ENCODE assay signal across 23 mouse cellular contexts in the genomic region with DNA sequence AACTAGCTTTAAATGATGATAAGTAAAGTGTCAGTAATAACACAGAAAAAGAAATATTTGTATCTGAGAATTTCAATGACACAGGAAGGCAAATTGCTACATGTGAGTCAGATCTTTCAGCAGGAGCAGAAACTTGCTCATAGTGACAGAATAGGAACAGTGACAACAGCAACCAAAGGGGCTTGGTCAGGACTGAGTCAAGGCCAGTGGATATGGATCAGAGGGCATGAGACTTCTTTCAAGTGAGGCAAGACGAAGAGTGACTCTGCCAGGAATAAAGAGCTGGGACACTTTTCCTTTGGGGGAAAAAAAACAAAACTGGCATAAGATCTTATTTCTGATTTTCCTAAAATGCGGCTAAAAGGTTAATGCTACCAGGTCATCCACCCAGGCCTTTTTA. TPM values are rescaled to one million over a fixed set of nuclear protein-coding genes. Genes with fewer than 3 reads are reported as not detected.
DNase-seq lines count a peak whose midpoint lies in the region; ATAC-seq lines count a peak whose summit lies in the region.
"Had no signal": no experiment of that assay in that cellular context is flagged by ENCODE, and none has a peak within 500 bp of the region (broad histone marks: within the 10 kb centered on the region; RNA-seq: fewer than 3 reads in every experiment).

No protein-coding gene starts in this region.

- no peak for ATAC-seq in liver, embryonic 11.5 days (replicated peaks; ENCODE audit: low FRiP score)
- ATAC-seq: forebrain, embryonic 13.5 days; forebrain, embryonic 16.5 days; hindbrain, embryonic 16.5 days; intestine, embryonic 16.5 days had no signal

- no peaks in the 10 kb centered on the region for H3K27me3 ChIP-seq in liver, embryonic 11.5 days (replicated peaks; ENCODE audit: control insufficient read depth, insufficient read depth, low read length)
- H3K27me3 ChIP-seq: forebrain, embryonic 13.5 days; hindbrain, embryonic 13.5 days had no signal

- no peak overlapping the region for H3K9ac ChIP-seq in liver, embryonic 11.5 days (ENCODE audit: low read depth, low read length)
- H3K9ac ChIP-seq: forebrain, embryonic 13.5 days; hindbrain, embryonic 13.5 days had no signal

- H3K27ac ChIP-seq in liver, embryonic 11.5 days (ENCODE audit: low read depth, low read length): no peak overlapping the region
- H3K27ac ChIP-seq: forebrain, embryonic 10.5 days; forebrain, embryonic 13.5 days; gastrocnemius, adult 2 months; hindbrain, embryonic 13.5 days had no signal

- no peak overlapping the region for H3K4me3 ChIP-seq in liver, embryonic 11.5 days (ENCODE audit: low read depth, low read length)
- H3K4me3 ChIP-seq: forebrain, embryonic 10.5 days; forebrain, embryonic 13.5 days; gastrocnemius, adult 2 months; hindbrain, embryonic 13.5 days had no signal

- H3K9me3 ChIP-seq in liver, embryonic 11.5 days (ENCODE audit: control insufficient read depth, low read length): no peaks in the 10 kb centered on the region
- H3K9me3 ChIP-seq: forebrain, embryonic 10.5 days; forebrain, embryonic 13.5 days; hindbrain, embryonic 13.5 days had no signal

- H3K36me3 ChIP-seq in liver, embryonic 11.5 days (ENCODE audit: control insufficient read depth, insufficient read depth, low read length): no peaks in the 10 kb centered on the region
- H3K36me3 ChIP-seq: forebrain, embryonic 10.5 days; hindbrain, embryonic 13.5 days had no signal

- peak; percentile 64 for DNase-seq in adrenal gland, adult 2 months
- DNase-seq in adrenal gland, postnatal 4 days (ENCODE audit: low spot score in 2 of 2): no peak
- peak; percentile 61 for DNase-seq in adipocyte (ENCODE audit: low spot score)
- peak; percentile 43 for DNase-seq in adrenal gland, postnatal 14 days
- no peak for DNase-seq in cerebellum, postnatal 4 days (ENCODE audit: low spot score in 2 of 2)
- DNase-seq in kidney, postnatal 14 days: no peak
- DNase-seq in liver, embryonic 11.5 days (ENCODE audit: low spot score): no peak
- DNase-seq: cerebellum, adult 11 months; cerebellum, adult 2 months; cerebellum, adult 9-11 months; cerebellum, postnatal 25 days; gastrocnemius, adult 2 months; gastrocnemius, postnatal 14 days; heart, adult 11 months; kidney, adult 18-20 months; kidney, adult 9 months had no signal

- WGBS in liver, embryonic 11.5 days: 74% methylated on average over 2 of the region's 2 CpGs

- H3K4me2 ChIP-seq in liver, embryonic 11.5 days: no peak overlapping the region
- H3K4me2 ChIP-seq: forebrain, embryonic 13.5 days; heart, embryonic 11.5 days; hindbrain, embryonic 13.5 days had no signal

- H3K4me1 ChIP-seq in liver, embryonic 11.5 days (replicated peaks; ENCODE audit: control insufficient read depth, insufficient read depth, low read length): no peaks in the 10 kb centered on the region
- H3K4me1 ChIP-seq: forebrain, embryonic 10.5 days; forebrain, embryonic 13.5 days; hindbrain, embryonic 13.5 days had no signal

RNA-seq across cellular contexts. Expression of a gene that starts 52.6 kb away (rescaled TPM):
- total RNA-seq in adrenal gland, adult 2 months (2021): 10 to 100 TPM; 23.1 to 29.8 TPM
- polyA plus RNA-seq in adrenal gland, adult 2 months (2012; rRNA removed): 13.3 and 29.5 TPM in 2 replicates
- 10 to 100 TPM; 30.4 to 31.3 TPM for total RNA-seq in adrenal gland, postnatal 4 days (2021)
- total RNA-seq in adrenal gland, postnatal 14 days (2021): 24.9 and 27.4 TPM in 2 replicates
- polyA plus RNA-seq in liver, embryonic 11.5 days (2014; fragmentation: Nextera tagmentation; extraction: Ambion mirVana): 29.1 and 32.3 TPM in 2 replicates

Comparison
In these comparisons a context has a peak if more than half of its experiments do, and no peak if none do; other contexts are left out.
1. DNase-seq: peak in adrenal gland, adult 2 months (single experiment), adipocyte (single experiment) and adrenal gland, postnatal 14 days (single experiment); none in adrenal gland, postnatal 4 days (0 of 2), cerebellum, postnatal 4 days (0 of 2), kidney, postnatal 14 days (single experiment) and liver, embryonic 11.5 days (single experiment).